Mouse (Mus musculus): ENCODE data around the gene Plpp1.

Gene Plpp1

GRCm38 (mm10) chr13:112773991-112774675, 26.5 kb upstream of the Plpp1 start:
- DNase-seq: no peak

GRCm38 (mm10) chr13:112775856-112776255, 24.7 kb upstream of the Plpp1 start:
- DNase-seq: no peak

- DNase-seq: no peak
Observed at GRCm38 (mm10) chr13:112778407-112778806, 22.2 kb upstream of the Plpp1 start.

- DNase-seq: no peak
Observed at GRCm38 (mm10) chr13:112785305-112785704, 15.3 kb upstream of the Plpp1 start.

GRCm38 (mm10) chr13:112786142-112786541, 14.4 kb upstream of the Plpp1 start:
- no peak for DNase-seq

- no peak for DNase-seq
Observed at GRCm38 (mm10) chr13:112786942-112787533, 13.6 kb upstream of the Plpp1 start.

GRCm38 (mm10) chr13:112790774-112791173, 9.8 kb upstream of the Plpp1 start:
- DNase-seq: no peak

GRCm38 (mm10) chr13:112791906-112792305, 8.7 kb upstream of the Plpp1 start:
- DNase-seq: no peak

- no peak for DNase-seq
Observed at GRCm38 (mm10) chr13:112798243-112798952, 2.2 kb upstream of the Plpp1 start.

- no peak for DNase-seq
Observed at GRCm38 (mm10) chr13:112798953-112799305, 1.7 kb upstream of the Plpp1 start.

GRCm38 (mm10) chr13:112799721-112800241, 811 bp upstream of the Plpp1 start:
- no peak for DNase-seq

GRCm38 (mm10) chr13:112801381-112802004, 901 bp downstream of the Plpp1 start:
- peak; percentile 35 for DNase-seq

GRCm38 (mm10) chr13:112803106-112803505, 2.5 kb downstream of the Plpp1 start:
- DNase-seq: no peak

- no peak for DNase-seq
Observed at GRCm38 (mm10) chr13:112803661-112804060, 3.1 kb downstream of the Plpp1 start.

- DNase-seq: no peak
Observed at GRCm38 (mm10) chr13:112805529-112805928, 4.9 kb downstream of the Plpp1 start.

GRCm38 (mm10) chr13:112807936-112808667, 7.5 kb downstream of the Plpp1 start:
- no peak for DNase-seq

GRCm38 (mm10) chr13:112809504-112810247, 9.1 kb downstream of the Plpp1 start:
- no peak for DNase-seq

GRCm38 (mm10) chr13:112810248-112810645, 9.7 kb downstream of the Plpp1 start:
- no peak for DNase-seq

- DNase-seq: no peak
Observed at GRCm38 (mm10) chr13:112810751-112811150, 10.2 kb downstream of the Plpp1 start.

- no peak for DNase-seq
Observed at GRCm38 (mm10) chr13:112811708-112812403, 11.3 kb downstream of the Plpp1 start.

GRCm38 (mm10) chr13:112815996-112816395, 15.4 kb downstream of the Plpp1 start:
- DNase-seq: no peak

All from embryo, embryonic 11 days (tissue).